Mouse (Mus musculus): ENCODE data around the gene Thtpa.

Thtpa gene

DNA sequence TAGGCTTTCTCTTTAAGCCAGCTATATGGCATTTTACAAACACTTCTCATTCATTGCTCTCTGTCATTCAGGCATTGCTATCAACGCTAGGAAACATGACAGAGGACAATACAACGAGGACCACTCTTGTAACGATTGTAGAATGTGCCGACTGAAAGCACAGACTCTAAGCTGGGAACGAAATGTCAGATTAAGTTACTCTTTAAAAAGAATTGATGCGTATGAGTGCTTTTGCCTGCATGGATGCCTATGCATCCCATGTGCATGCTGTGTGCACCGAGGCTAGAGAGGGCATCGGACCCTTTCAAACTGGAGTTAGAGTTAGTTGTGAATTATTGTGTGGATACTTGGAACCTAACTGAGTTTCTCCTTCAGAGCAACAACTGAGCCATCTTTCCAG lies 41.1 kb downstream of the Thtpa start:
- no peak for DNase-seq (ENCODE audit: low spot score in 2 of 2)

DNA sequence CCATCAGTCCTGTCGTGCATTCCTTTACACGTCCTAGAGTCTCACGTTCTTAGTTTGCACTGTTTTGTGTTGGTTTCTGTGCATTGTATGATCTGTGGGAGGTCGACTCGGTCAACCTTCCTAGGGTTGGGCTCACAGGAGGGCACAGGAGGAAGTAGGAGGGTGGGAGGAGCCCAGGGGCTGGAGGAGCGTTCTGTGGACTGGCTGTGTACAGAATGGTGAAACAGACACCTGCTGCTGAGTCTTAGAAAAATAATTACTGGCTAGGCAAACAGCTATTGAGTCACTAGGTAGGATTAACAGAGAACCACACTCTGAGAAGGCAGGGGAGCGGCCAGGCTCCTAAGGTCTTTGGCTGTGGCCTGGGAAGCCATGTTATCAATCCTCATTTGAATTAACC lies 44.7 kb downstream of the Thtpa start:
- DNase-seq (ENCODE audit: low spot score in 2 of 2): no peak

DNA sequence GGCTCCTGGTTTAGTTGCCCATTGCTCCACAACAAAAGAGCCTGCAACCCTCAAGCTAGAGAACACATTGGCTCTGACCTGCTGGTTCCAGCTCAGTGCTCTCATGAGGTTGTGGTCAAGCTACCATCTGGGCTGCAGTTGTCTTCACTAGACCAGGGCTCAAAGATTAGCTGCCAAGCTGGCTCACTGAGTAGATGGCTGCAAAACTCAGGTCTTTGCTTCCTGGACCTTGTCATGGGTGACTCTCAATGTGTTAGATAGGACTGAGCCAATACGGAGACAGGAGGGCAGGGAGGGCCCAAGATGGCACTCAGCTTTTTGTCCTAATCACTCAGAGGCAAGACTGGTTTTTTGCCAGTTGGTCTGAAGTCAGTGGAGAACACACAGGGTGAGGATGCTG lies 51.7 kb downstream of the Thtpa start:
- DNase-seq (ENCODE audit: low spot score in 2 of 2): no peak

GRCm38 (mm10) chr14:55146829-55147401 lies 52.3 kb downstream of the Thtpa start:
- DNase-seq (ENCODE audit: low spot score in 2 of 2): no peak

GRCm38 (mm10) chr14:55148363-55148915 lies 53.9 kb downstream of the Thtpa start:
- DNase-seq (ENCODE audit: low spot score in 2 of 2): peak; percentile 32 to 64

Data from frontal cortex, postnatal 14 days (tissue).